Mouse (Mus musculus) stomach, embryonic 14.5 days (tissue): ENCODE measurements around the gene 6330409D20Rik. TPM values are rescaled to one million over a fixed set of nuclear protein-coding genes. Genes with fewer than 3 reads are reported as not detected.

Experiments used
- ATAC-seq: fragments of 200-750 bp; cut with Nextera tagmentation; 2 replicates; pipeline ENCODE4 v1.8.0; 2017; ENCODE audit warnings: low read depth, moderate TSS enrichment; ENCODE audit not compliant: insufficient number of reproducible peaks, insufficient read depth, low FRiP score
- H3K27ac ChIP-seq: fragments of 300-500 bp; sonication (generic); 2 replicates; pipeline ENCODE4 v1.5.1; 2014; ENCODE audit warnings: mild to moderate bottlenecking, low read length, moderate library complexity, mixed read lengths
- H3K27me3 ChIP-seq: fragments of 300-500 bp; sonication (generic); 2 replicates; pipeline ENCODE4 v1.6.1; 2014; ENCODE audit warnings: low read length, control low read depth, mixed read lengths; ENCODE audit not compliant: control insufficient read depth, insufficient read depth
- H3K36me3 ChIP-seq: fragments of 300-500 bp; sonication (generic); 2 replicates; pipeline ENCODE4 v1.6.1; 2014; ENCODE audit warnings: mild to moderate bottlenecking, control low read depth, low read length, moderate library complexity, mixed read lengths; ENCODE audit not compliant: control insufficient read depth, insufficient read depth
- H3K4me1 ChIP-seq: fragments of 300-500 bp; sonication (generic); 2 replicates; pipeline ENCODE4 v1.6.1; 2014; ENCODE audit warnings: low read length, control low read depth, mixed read lengths; ENCODE audit not compliant: control insufficient read depth, insufficient read depth
- H3K4me2 ChIP-seq: fragments of 300-500 bp; sonication (generic); replicated peaks from 2 replicates; pipeline ENCODE4 v1.6.1; 2014; ENCODE audit warnings: low read depth, low read length, control low read depth
- H3K4me3 ChIP-seq: fragments of 300-500 bp; sonication (generic); 2 replicates; pipeline ENCODE4 v1.5.1; 2014; ENCODE audit warnings: low read depth, low read length, control low read depth
- H3K9ac ChIP-seq: fragments of 300-500 bp; sonication (generic); replicated peaks from 2 replicates; pipeline ENCODE4 v1.6.1; 2014; ENCODE audit warnings: low read depth, mild to moderate bottlenecking, control low read depth, low read length, moderate library complexity, mixed read lengths
- H3K9me3 ChIP-seq: fragments of 300-500 bp; sonication (generic); 2 replicates; pipeline ENCODE4 v1.6.1; 2016; ENCODE audit warnings: low read depth, low read length, control low read depth; ENCODE audit not compliant: control insufficient read depth
- WGBS: fragments of 180-500 bp; shearing (Covaris S2); extraction: QIAGEN DNeasy Blood & Tissue Kit; methylation state at CpG from one replicate; pipeline ENCODE4 v1.1.7; 2014; 5-methylcytosine and 5-hydroxymethylcytosine counted together
- polyA plus RNA-seq: library from polyadenylated mRNA; unstranded; fragments of >200 nt; fragmentation: Nextera tagmentation; extraction: Ambion mirVana; gene quantifications from 2 replicates; pipeline ENCODE4 v1.2.1, GENCODE M21; 2014

The 6330409D20Rik gene
- polyA plus RNA-seq, 1 experiment from 2014 or later, result 0.67 TPM

DNA sequence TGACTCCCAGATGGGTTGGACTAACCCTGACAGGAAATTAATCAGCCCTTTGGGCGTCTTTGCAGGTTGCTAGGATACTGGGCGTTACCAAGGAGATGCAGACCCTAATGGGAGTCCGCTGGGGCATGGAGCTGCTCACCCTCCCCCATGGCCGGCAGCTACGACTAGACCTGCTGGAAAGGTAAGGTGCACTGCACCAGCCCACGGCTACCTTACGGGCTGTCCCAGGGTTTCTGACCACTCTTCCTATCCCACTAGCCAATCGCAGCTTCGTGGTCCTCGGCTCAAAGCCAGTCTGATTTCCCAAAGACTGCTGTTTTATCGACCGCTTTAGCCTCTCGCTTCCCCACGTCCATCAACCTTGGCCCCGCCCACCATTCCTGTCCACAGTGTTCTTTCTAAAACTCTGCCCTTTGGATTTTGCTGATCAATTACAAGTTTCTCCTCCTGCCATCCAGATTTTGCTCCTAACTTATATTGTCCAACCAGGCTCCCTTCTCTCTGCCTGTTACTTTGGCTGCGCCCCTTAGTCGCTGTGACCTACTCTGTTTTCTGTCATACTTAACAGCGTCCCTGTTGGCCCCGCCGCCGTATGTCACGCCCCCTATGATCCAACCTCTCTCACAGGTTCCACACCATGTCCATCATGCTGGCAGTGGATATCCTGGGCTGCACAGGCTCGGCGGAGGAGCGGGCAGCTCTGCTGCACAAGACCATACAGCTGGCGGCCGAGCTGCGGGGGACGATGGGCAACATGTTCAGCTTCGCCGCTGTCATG, 10.3 kb upstream of the 6330409D20Rik start:
- 12% methylated on average over 31 of the region's 31 CpGs for WGBS
- H3K27me3 ChIP-seq, result no peaks in the 10 kb centered on the region
- no peak overlapping the region for H3K9ac ChIP-seq
- H3K4me3 ChIP-seq, result peak overlapping the region; percentile 25
- H3K36me3 ChIP-seq, result peaks cover 22% of the 10 kb centered on the region
- peak overlapping the region; percentile 44 for H3K4me2 ChIP-seq
- peak; percentile 82 for ATAC-seq
- peaks cover 7% of the 10 kb centered on the region; the same call in 1 of the 2 replicates for H3K4me1 ChIP-seq
- no peaks in the 10 kb centered on the region for H3K9me3 ChIP-seq
- H3K27ac ChIP-seq, result 0 out of 2 replicates have a peak overlapping the region, but pooled peaks have one; percentile 27

DNA sequence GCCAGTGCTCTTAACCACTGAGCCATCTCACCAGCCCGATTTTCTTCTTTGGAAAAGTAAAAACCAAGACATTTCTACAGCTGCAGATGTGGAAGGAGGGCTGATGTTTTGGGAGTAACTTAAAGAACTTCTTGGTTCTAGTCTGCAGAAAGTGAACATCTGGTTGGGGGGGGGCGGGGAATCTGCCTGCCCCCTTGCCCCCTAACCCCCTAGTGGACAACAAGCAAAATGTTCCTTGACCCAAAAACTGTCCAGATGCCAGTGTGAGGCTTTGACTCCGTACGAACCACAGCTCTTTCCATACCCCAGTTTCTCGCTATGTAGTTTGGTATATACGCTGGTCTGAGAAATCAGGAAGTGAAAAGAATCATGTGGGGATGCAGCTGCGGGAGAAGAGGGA, 9.4 kb upstream of the 6330409D20Rik start:
- Histone ChIP-seq H3K27me3 (no peaks in the 10 kb centered on the region), H3K9ac (no peak overlapping the region), H3K4me3 (no peak overlapping the region), H3K4me1 (peaks cover 7% of the 10 kb centered on the region; the same call in 1 of the 2 replicates), H3K36me3 (peaks cover 27% of the 10 kb centered on the region), H3K27ac (no peak overlapping the region), H3K9me3 (no peaks in the 10 kb centered on the region), H3K4me2 (no peak overlapping the region)
- WGBS, result 63% methylated on average over 7 of the region's 7 CpGs
- ATAC-seq, result no peak

GRCm38 (mm10) chr2:32749082-32749481, 8.3 kb upstream of the 6330409D20Rik start:
- no peaks in the 10 kb centered on the region for H3K27me3 ChIP-seq
- peaks cover 7% of the 10 kb centered on the region; the same call in 1 of the 2 replicates for H3K4me1 ChIP-seq
- peaks cover 23% of the 10 kb centered on the region for H3K36me3 ChIP-seq
- H3K27ac ChIP-seq, result no peak overlapping the region
- WGBS, result 92% methylated on average over 16 of the region's 16 CpGs
- H3K9ac ChIP-seq, result no peak overlapping the region
- no peak overlapping the region for H3K4me2 ChIP-seq
- no peak overlapping the region for H3K4me3 ChIP-seq
- ATAC-seq, result no peak
- H3K9me3 ChIP-seq, result no peaks in the 10 kb centered on the region

DNA sequence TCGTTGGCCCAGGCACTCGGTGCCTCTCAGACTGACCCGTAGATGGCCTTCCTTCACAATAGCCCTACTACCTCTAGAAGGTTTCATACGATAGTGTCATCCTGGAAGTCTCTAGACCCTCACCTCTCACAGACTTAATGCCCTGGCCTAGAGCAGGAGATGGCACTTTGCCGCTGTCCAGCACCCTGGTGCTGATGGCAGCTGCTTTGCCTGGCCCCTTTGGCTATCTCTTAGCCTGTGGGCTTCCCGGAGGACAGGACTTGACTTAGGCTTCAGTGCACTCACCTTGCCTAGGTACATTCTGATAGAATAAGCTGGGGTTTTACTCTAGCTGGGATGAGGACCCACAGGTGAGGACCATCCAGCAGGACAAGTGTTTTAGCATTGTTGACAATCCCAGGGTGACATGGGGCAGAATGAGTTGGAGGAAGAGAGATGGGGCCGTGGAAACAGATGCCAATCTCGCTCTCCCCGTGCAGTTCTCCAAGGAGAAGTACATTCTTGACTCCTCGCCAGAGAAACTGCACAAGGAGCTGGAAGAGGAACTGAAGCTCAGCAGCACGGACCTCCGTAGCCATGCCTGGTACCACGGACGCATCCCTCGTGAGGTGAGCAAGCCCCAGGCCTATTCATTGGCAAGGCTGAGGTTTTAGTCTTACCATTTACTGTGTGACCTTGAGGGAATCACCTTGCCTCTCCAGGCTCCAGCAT, 3.6 kb upstream of the 6330409D20Rik start:
- H3K9ac ChIP-seq, result no peak overlapping the region
- peaks cover 17% of the 10 kb centered on the region for H3K36me3 ChIP-seq
- no peak for ATAC-seq
- 70% methylated on average over 15 of the region's 15 CpGs for WGBS
- 0 out of 2 replicates have a peak, but pooled peaks cover 14% of the 10 kb centered on the region for H3K27me3 ChIP-seq
- H3K4me1 ChIP-seq, result peaks cover 13% of the 10 kb centered on the region
- no peak overlapping the region for H3K27ac ChIP-seq
- no peaks in the 10 kb centered on the region for H3K9me3 ChIP-seq
- no peak overlapping the region for H3K4me2 ChIP-seq
- H3K4me3 ChIP-seq, result no peak overlapping the region

- ATAC-seq, result no peak
- Histone ChIP-seq H3K4me3 (peak overlapping the region; percentile 39), H3K9ac (no peak overlapping the region), H3K4me2 (peak overlapping the region; percentile 93; the same call in 1 of the 2 replicates), H3K9me3 (no peaks in the 10 kb centered on the region), H3K4me1 (peaks cover 13% of the 10 kb centered on the region), H3K36me3 (peaks cover 9% of the 10 kb centered on the region), H3K27ac (no peak overlapping the region), H3K27me3 (0 out of 2 replicates have a peak, but pooled peaks cover 14% of the 10 kb centered on the region)
- WGBS, result 16% methylated on average over 18 of the region's 18 CpGs
These were observed 1.3 kb upstream of the 6330409D20Rik start for GRCm38 (mm10) chr2:32742173-32742531.

DNA sequence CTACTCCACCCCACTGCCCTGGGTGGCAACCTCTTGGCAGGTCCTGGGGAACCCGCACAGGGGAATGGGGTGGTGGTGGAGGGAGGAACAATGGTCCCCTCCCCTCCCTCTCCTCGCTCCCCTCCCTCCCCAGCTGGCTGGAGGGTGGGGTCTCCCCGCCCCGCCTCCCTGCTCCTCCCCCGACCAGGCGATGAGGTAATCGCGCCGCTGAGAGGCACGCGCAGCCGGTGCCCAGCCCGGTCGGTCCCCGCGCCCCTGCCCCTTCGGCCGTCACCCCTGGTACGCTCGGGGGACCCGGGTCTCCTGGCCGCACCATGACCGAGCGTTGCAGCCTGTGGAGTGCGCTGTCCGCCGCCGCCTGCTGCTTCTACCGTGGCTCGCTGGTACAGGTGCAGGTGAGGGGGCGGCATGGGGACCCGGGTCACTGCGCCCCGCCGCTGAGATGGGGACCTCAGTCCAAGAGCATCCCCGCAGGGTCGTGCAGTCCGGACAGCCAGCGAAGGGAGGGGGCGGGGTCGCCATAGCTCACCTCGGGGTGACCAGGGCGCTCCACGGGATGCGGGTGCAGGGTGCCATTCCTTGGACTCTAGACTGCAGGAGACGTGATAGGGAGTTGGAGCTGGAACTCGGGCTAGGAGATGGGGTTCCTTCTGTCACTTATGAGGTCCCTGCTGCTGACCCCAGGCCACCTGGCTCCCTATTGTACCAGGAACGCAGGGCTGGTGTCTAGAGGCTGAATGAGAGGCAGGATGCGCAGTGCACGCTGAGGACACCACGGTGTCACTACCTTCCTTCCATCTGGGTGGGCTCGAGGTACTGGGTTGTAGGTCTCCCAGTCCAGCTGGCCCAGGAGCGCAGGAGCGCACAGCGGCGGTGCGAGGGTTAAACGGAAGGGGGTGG, 707 bp upstream of the 6330409D20Rik start:
- whole genome bisulfite sequencing, result 6% methylated on average over 57 of the region's 58 CpGs
- peak overlapping the region; percentile 93 for H3K4me2 ChIP-seq
- peak; percentile 70 for ATAC-seq
- H3K4me3 ChIP-seq, result peak overlapping the region; percentile 39
- no peaks in the 10 kb centered on the region for H3K9me3 ChIP-seq
- peak overlapping the region; percentile 28; the same call in 1 of the 2 replicates for H3K9ac ChIP-seq
- 0 out of 2 replicates have a peak, but pooled peaks cover 14% of the 10 kb centered on the region for H3K27me3 ChIP-seq
- no peak overlapping the region for H3K27ac ChIP-seq
- H3K36me3 ChIP-seq, result peaks cover 9% of the 10 kb centered on the region
- H3K4me1 ChIP-seq, result peaks cover 13% of the 10 kb centered on the region

DNA sequence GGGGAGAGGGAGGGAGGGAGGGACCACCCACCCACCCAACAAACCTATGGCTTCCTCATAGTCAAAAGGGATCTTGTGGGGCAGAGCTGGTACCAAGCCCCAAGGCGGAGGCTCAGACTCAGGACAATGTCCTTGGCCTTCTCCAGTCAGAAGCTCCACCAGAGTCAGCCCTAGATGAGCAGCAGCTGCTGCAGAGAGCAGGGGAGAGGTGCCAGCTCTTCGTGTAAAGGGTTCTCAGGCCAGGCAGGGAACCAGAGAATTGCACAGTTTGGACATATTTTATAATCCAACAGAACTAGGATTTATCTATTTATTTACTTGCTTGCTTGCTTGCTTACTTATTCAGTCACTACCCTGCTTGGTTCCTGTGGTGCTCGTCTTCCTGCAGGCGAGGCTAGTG, 1.5 kb downstream of the 6330409D20Rik start:
- ATAC-seq, result no peak
- no peak overlapping the region for H3K27ac ChIP-seq
- H3K9me3 ChIP-seq, result no peaks in the 10 kb centered on the region
- 0 out of 2 replicates have a peak, but pooled peaks cover 14% of the 10 kb centered on the region for H3K27me3 ChIP-seq
- H3K9ac ChIP-seq, result no peak overlapping the region
- no peaks in the 10 kb centered on the region; the same call in 1 of the 2 replicates for H3K36me3 ChIP-seq
- WGBS, result 69% methylated on average over 4 of the region's 4 CpGs
- peaks cover 25% of the 10 kb centered on the region for H3K4me1 ChIP-seq
- no peak overlapping the region for H3K4me3 ChIP-seq
- no peak overlapping the region for H3K4me2 ChIP-seq

GRCm38 (mm10) chr2:32737008-32737407, 3.8 kb downstream of the 6330409D20Rik start:
- no peak overlapping the region for H3K9ac ChIP-seq
- peaks cover 28% of the 10 kb centered on the region for H3K4me1 ChIP-seq
- H3K4me3 ChIP-seq, result no peak overlapping the region
- 64% methylated on average over 6 of the region's 6 CpGs for WGBS
- no peak overlapping the region for H3K4me2 ChIP-seq
- no peaks in the 10 kb centered on the region; the same call in 1 of the 2 replicates for H3K36me3 ChIP-seq
- no peak for ATAC-seq
- H3K9me3 ChIP-seq, result no peaks in the 10 kb centered on the region
- 0 out of 2 replicates have a peak, but pooled peaks cover 7% of the 10 kb centered on the region for H3K27me3 ChIP-seq
- no peak overlapping the region for H3K27ac ChIP-seq
